Mouse (Mus musculus) mesoderm, embryonic 11.5 days (tissue): ENCODE results near the gene Sipa1l2.

Experiments used
- DNase-seq: peaks from one replicate; pipeline ENCODE4 v3.0.0-alpha.2; 2012; ENCODE audit warnings: low read depth, low spot score

The Sipa1l2 gene

DNA sequence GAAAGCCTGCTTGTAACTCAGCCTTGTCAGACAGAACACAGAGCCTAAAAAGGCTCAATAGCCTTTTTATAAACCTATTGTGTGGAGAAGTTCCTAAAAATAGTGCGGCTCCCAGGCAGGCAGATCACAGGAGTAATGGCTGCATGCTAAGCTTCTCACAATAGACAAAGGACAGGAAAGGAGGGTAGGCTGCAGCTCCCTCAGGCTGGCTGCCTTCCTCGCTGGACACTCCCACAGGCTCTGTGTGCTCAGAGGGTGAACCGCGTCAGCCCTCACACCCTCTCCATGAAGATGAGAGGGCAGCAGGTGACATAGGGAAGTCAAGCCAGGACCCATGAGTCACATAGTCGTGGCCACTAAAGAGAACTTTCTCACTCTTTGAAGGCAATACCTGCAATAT lies 55.7 kb downstream of the Sipa1l2 start:
- DNase-seq = no peak

DNA sequence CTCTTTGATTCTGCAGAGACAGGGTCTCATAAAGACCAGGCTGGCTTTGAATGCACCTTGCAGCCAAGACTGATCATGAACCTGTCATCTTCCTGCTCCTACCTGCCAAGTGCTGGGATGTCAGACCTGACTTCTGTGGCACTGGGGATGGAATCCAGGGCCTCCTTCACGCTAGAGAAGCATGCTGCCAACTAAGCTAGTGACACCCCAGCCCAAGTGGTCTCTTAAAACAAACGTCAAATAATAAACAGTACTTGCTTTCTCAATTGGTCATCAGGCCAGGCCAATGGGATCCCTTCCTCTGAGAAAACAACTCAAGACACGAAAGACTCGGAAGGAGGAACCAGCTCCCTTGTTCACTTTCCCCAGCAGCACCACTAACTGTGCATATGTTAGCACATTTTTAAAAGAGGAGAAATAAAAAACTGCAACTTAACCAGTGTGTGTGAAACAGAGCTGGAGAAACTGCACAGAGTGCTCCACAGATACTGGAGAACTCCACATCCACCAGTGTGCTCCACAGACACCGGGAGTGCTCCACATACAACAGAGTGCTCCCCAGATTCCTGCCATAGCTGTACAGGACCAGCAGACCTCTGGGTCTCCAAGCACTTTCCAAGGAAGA lies 56.3 kb downstream of the Sipa1l2 start:
- no peak for DNase-seq

DNA sequence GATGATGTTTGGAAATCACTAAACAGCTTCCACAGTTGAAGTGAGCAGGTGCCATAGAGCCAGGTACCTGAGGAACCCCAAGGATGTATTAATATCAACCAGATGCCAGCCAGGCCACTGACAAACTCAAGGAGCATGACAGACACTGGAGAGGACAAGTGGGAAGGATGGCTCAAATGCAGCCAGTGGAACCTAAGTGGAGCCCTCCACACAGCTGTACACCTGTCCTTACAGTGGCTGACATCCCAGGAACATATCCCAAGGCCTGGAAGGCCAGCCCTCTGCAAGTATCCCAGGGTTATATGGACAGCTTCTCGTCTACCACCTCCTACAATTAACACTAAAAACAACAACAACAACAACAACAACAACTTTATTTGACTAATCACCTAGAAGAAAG lies 57.0 kb downstream of the Sipa1l2 start:
- no peak for DNase-seq

DNA sequence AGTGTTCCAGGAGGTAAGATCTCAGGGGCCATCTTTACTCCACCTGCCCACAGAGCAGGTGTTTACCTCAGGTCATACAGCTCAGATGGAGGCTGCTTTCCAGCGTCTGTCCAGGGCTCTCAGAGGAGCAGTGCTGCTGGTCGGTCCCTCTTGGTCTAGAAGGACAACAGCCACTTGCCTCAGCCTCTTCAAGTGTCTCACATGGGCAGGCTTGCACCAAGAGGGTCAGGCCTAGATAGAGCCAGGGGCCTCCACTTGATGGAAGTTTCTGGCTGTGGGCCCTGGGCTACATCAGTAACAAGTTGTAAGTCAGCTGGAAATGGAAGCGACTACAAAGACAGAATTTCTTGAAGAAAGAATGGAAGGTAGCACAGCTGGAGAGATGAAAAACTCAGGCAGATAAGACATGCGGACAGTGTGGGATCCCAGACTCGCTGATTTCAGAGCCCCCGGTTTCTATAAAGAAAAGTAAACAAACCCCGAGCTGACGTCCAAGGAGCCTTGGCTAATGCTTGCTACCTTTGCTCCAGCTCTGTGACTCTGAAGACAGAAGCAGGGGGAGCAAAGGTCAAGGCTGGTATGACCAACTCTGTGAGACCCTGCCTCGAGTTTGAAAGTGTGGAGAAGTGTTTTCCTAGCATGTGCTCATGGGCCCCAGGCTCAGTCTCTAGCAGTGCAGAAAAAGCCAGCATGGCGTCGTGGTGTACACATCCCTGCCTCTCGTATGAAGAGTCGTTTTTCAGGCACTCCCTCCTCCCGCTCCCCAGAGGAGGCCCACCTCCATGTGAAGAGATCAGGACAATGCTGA lies 58.5 kb downstream of the Sipa1l2 start:
- no peak for DNase-seq

DNA sequence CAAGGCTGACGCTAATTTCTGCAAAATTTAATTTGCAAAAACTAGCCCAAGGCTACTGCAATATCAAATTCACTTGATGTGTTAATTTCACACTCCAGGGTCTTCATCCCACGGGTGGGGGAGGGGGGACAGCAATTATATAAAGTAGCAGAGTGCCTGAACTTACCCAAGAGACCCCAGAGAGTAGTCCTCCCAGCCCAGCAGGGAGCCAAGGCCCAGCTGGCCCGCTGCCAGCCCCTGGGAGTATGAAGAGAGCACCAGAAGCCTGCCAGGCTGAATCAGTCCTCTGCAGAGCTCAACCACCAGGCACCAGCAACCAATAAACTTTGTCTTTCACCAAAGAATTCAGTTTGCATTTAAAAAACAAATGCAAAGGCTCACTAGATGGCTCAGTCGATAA lies 59.8 kb downstream of the Sipa1l2 start:
- no peak for DNase-seq

- DNase-seq = no peak
These were observed 60.4 kb downstream of the Sipa1l2 start for GRCm38 (mm10) chr8:125509175-125509574.

GRCm38 (mm10) chr8:125507291-125507690 lies 62.3 kb downstream of the Sipa1l2 start:
- DNase-seq = no peak

DNA sequence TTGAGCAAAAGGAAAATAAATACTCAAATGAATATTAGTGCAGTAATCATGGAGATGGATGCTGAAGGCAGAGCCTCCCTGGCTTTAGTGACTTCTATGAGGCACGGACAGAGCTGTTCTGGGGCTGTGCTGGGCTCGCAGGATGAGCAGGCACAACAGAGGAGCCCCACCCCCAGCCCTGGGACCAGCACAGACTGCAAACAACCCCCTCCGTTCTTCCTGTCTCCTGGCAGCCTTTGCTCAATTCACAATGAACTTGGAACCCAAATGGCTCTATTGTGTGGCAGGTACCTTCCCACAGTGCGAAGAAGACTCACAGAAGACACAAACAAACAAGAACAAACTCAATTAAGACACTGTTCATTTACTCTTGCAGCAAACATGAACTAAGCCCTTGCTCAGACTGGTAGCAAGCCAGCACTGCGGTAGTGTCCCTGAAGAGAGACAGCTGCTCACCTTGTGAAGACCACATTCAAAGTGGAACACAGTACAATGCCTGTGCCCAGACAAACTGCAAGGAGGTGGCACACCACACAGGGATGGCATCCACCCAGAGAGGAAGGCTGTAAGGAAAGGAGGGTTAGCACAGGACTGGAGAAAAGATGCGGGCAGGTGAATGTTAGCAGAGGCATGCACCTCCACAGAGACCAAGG lies 64.9 kb downstream of the Sipa1l2 start:
- no peak for DNase-seq

DNA sequence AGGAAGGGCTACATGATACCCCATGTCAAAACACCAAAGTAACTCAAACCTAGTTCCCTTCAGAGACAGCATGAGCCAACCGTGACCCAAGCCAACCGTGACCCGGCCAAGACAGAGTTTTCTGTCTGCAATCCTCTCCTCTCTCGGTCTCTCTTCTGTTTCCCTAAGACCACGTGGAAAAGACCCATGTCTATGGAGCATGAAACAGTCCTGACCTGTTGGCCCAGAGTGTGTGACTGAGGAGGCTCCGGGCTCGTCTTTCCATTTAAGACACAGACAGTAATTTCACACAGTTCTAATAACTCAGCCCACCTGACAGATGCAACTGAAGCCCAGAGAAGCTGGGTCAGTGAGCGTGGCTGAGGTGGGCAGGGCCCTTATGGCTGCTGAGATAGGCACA lies 65.8 kb downstream of the Sipa1l2 start:
- DNase-seq = no peak

GRCm38 (mm10) chr8:125502828-125503227 lies 66.8 kb downstream of the Sipa1l2 start:
- DNase-seq = no peak

DNA sequence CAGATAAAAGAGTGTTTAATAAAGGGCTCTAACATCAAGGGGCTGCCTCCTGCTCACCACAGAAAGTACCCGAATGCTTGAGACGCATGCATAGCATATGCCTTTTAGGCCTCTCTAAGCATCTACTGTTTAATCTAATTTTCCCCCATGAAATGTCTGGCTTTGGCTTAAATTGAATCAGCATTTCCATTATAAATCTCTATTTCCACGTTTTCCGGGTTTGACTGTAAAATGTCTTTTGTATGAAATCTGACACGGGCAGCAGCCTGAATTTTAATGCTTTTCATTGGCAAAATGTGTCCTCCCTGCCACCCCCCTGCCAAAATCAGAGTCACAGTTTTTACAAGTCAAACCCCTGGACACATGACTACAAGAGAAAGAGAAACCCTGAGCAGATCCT lies 69.6 kb downstream of the Sipa1l2 start:
- no peak for DNase-seq

DNA sequence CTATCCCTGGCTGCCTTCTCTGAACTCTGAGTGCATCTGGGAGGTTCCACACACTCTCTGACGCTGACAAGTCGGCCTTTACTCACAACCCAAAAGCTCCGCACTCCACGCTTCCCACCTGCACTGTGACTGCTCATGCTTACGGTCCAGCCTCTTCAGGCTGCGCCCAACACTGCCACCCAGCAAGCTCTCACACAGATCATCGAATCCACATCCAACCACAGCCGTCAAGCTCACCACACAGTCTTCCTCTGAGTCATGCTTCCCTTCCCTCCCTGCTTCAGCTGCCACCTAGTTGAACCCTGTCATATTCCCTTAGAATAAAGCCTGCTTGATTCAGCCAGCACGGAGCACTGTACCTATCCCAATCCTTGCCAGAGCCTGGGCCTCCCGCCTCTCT lies 71.1 kb downstream of the Sipa1l2 start:
- no peak for DNase-seq

- DNase-seq = no peak
These were observed 74.1 kb downstream of the Sipa1l2 start for GRCm38 (mm10) chr8:125495545-125495944.

DNA sequence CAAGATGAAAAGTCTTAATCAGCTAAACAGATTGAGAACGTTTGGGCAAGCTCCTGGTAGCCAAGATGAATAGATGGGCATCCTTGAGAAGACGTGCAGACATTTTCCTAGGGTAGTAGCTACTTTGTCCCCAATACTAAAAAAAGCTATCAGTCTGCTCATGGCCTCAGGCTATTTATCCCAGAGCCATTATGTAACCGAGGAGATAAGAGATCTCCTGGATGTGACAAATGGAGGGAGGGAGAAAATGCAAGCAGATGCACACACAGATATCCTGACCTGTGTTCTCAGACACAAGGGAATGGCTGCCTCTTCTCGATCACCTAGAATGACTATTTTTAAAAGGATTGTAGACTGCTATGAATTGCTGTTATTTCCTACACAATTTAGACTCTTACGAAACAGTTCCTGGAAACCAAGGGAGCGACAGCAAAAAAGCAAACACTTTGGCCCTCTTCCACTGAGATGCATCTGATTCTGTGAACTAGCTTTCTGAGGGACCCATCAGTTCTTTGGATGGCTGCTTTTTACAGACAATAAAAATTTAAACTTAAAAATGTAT lies 76.3 kb downstream of the Sipa1l2 start:
- no peak for DNase-seq

- DNase-seq = no peak
These were observed 77.2 kb downstream of the Sipa1l2 start for GRCm38 (mm10) chr8:125492416-125492815.

DNA sequence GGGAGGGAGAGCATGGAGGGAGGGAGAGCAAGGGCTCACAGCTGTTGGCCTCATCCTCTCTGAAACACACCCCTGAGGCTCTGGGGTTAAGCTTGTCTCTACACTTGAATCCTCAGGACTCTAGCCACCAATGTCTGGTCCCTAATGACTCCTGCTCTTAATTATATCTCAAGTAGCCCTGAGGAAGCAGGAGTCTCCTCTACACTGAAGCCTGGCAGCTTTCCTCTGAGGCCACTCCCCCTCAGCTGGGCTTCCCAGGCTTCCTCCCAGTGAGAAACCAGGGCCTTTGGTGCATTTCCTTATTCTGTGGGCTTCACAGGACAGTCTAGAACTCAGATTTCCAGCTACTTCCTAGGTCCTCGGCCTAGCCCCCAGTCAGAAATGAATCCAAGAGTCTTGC lies 80.9 kb downstream of the Sipa1l2 start:
- no peak for DNase-seq

- no peak for DNase-seq
These were observed 83.9 kb downstream of the Sipa1l2 start for GRCm38 (mm10) chr8:125485715-125486114.

GRCm38 (mm10) chr8:125484530-125485196 lies 84.9 kb downstream of the Sipa1l2 start:
- no peak for DNase-seq

GRCm38 (mm10) chr8:125482491-125483096 lies 87.0 kb downstream of the Sipa1l2 start:
- no peak for DNase-seq

DNA sequence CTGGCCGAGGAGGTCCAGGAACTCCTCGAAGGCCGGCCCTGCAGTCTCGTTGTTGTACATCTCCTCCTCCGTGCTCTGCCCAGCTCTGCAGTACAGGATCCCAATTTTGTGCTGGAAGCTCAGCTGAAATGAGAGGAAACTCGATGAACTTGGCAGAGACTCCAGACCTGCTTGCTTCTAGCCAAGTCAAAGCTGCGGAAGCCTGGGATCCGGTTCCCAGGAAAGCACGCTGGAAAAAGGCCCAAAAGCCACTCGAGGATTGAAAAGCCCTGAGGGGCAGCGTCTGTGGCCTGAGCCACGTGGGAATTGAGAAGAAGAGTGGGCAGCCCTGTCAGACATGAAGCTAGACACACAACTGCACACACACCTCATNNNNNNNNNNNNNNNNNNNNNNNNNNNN lies 94.7 kb downstream of the Sipa1l2 start:
- no peak for DNase-seq

- no peak for DNase-seq
These were observed 98.2 kb downstream of the Sipa1l2 start for GRCm38 (mm10) chr8:125471374-125471773.
